Mouse (Mus musculus): ENCODE measurements at regions not wholly inside any gene's neighbourhood (a gene's known extent, or its start where the extent isn't known, plus 50 kb on each side); places are given as distances from the start of the nearest gene placed in this dataset.

GRCm38 (mm10) chr5:102306718-102307117, 174.5 kb upstream of the Arhgap24 start:
- Histone ChIP-seq H3K9me3 (no peaks in the 10 kb centered on the region), H3K4me1 (peaks cover 5% of the 10 kb centered on the region; the same call in 1 of the 2 replicates), H3K4me3 (no peak overlapping the region), H3K27ac (no peak overlapping the region), H3K36me3 (replicated peaks) (no peaks in the 10 kb centered on the region), H3K27me3 (ENCODE audit: poor library complexity, severe bottlenecking) (no peaks in the 10 kb centered on the region)
- 75% methylated on average over 3 of the region's 3 CpGs for WGBS
- no peak for DNase-seq (ENCODE audit: extremely low spot score, low spot score)

GRCm38 (mm10) chr5:102311570-102311969, 169.6 kb upstream of the Arhgap24 start:
- H3K27ac ChIP-seq, result no peak overlapping the region
- peaks cover 4% of the 10 kb centered on the region; the same call in 1 of the 2 replicates for H3K4me1 ChIP-seq
- H3K27me3 ChIP-seq (ENCODE audit: poor library complexity, severe bottlenecking), result no peaks in the 10 kb centered on the region
- H3K36me3 ChIP-seq (replicated peaks), result no peaks in the 10 kb centered on the region
- H3K9me3 ChIP-seq, result no peaks in the 10 kb centered on the region
- no peak for DNase-seq (ENCODE audit: extremely low spot score, low spot score)
- H3K4me3 ChIP-seq, result no peak overlapping the region

GRCm38 (mm10) chr5:102328197-102328784, 152.9 kb upstream of the Arhgap24 start:
- Histone ChIP-seq H3K4me1 (no peaks in the 10 kb centered on the region), H3K9me3 (no peaks in the 10 kb centered on the region), H3K36me3 (replicated peaks) (no peaks in the 10 kb centered on the region), H3K4me3 (no peak overlapping the region), H3K27me3 (ENCODE audit: poor library complexity, severe bottlenecking) (no peaks in the 10 kb centered on the region), H3K27ac (no peak overlapping the region)
- DNase-seq (ENCODE audit: extremely low spot score, low spot score), result no peak
- WGBS, result 77% methylated on average over 2 of the region's 2 CpGs

- no peak overlapping the region for H3K27ac ChIP-seq
- DNase-seq (ENCODE audit: extremely low spot score, low spot score), result no peak
- no peaks in the 10 kb centered on the region for H3K27me3 ChIP-seq (ENCODE audit: poor library complexity, severe bottlenecking)
- H3K36me3 ChIP-seq (replicated peaks), result no peaks in the 10 kb centered on the region
- no peak overlapping the region for H3K4me3 ChIP-seq
- WGBS, result 91% methylated on average over 5 of the region's 5 CpGs
- H3K4me1 ChIP-seq, result no peaks in the 10 kb centered on the region
- no peaks in the 10 kb centered on the region for H3K9me3 ChIP-seq
Observed at GRCm38 (mm10) chr5:102333894-102334293, 147.3 kb upstream of the Arhgap24 start.

- no peaks in the 10 kb centered on the region for H3K36me3 ChIP-seq (replicated peaks)
- no peaks in the 10 kb centered on the region for H3K9me3 ChIP-seq
- no peak overlapping the region for H3K4me3 ChIP-seq
- WGBS, result 88% methylated on average over 13 of the region's 13 CpGs
- no peak overlapping the region for H3K27ac ChIP-seq
- no peak for DNase-seq (ENCODE audit: extremely low spot score, low spot score)
- H3K4me1 ChIP-seq, result no peaks in the 10 kb centered on the region
- no peaks in the 10 kb centered on the region for H3K27me3 ChIP-seq (ENCODE audit: poor library complexity, severe bottlenecking)
Observed at GRCm38 (mm10) chr5:102334442-102335197, 146.6 kb upstream of the Arhgap24 start.

- no peaks in the 10 kb centered on the region for H3K27me3 ChIP-seq (ENCODE audit: poor library complexity, severe bottlenecking)
- no peaks in the 10 kb centered on the region; the same call in 1 of the 2 replicates for H3K9me3 ChIP-seq
- DNase-seq (ENCODE audit: extremely low spot score, low spot score), result no peak
- H3K4me1 ChIP-seq, result no peaks in the 10 kb centered on the region
- no peak overlapping the region for H3K27ac ChIP-seq
- H3K36me3 ChIP-seq (replicated peaks), result no peaks in the 10 kb centered on the region
- H3K4me3 ChIP-seq, result no peak overlapping the region
- 80% methylated on average over 3 of the region's 3 CpGs for WGBS
Observed at GRCm38 (mm10) chr5:102366481-102366880, 114.7 kb upstream of the Arhgap24 start.

GRCm38 (mm10) chr5:102373309-102373971, 107.8 kb upstream of the Arhgap24 start:
- WGBS, result 73% methylated on average over 6 of the region's 6 CpGs
- Histone ChIP-seq H3K4me1 (peaks cover 12% of the 10 kb centered on the region), H3K9me3 (no peaks in the 10 kb centered on the region), H3K36me3 (replicated peaks) (no peaks in the 10 kb centered on the region), H3K27me3 (ENCODE audit: poor library complexity, severe bottlenecking) (no peaks in the 10 kb centered on the region), H3K4me3 (peak overlapping the region; percentile 12; the same call in 1 of the 2 replicates), H3K27ac (no peak overlapping the region)
- no peak for DNase-seq (ENCODE audit: extremely low spot score, low spot score)

- Histone ChIP-seq H3K27ac (no peak overlapping the region), H3K4me3 (no peak overlapping the region), H3K4me1 (peaks cover 12% of the 10 kb centered on the region), H3K9me3 (no peaks in the 10 kb centered on the region), H3K36me3 (replicated peaks) (no peaks in the 10 kb centered on the region), H3K27me3 (ENCODE audit: poor library complexity, severe bottlenecking) (no peaks in the 10 kb centered on the region)
- DNase-seq (ENCODE audit: extremely low spot score, low spot score), result no peak
- 51% methylated on average over 11 of the region's 11 CpGs for WGBS
Observed at GRCm38 (mm10) chr5:102373972-102374755, 107.0 kb upstream of the Arhgap24 start.

GRCm38 (mm10) chr5:102375339-102375738, 105.9 kb upstream of the Arhgap24 start:
- DNase-seq (ENCODE audit: extremely low spot score, low spot score), result no peak
- Histone ChIP-seq H3K4me3 (no peak overlapping the region), H3K9me3 (no peaks in the 10 kb centered on the region), H3K36me3 (replicated peaks) (no peaks in the 10 kb centered on the region), H3K27ac (no peak overlapping the region), H3K27me3 (ENCODE audit: poor library complexity, severe bottlenecking) (no peaks in the 10 kb centered on the region), H3K4me1 (peaks cover 12% of the 10 kb centered on the region)
- WGBS, result 88% methylated on average over 2 of the region's 2 CpGs

- Histone ChIP-seq H3K4me1 (no peaks in the 10 kb centered on the region; the same call in 1 of the 2 replicates), H3K27ac (no peak overlapping the region), H3K4me3 (no peak overlapping the region), H3K27me3 (ENCODE audit: poor library complexity, severe bottlenecking) (no peaks in the 10 kb centered on the region), H3K36me3 (replicated peaks) (no peaks in the 10 kb centered on the region), H3K9me3 (no peaks in the 10 kb centered on the region)
- no peak for DNase-seq (ENCODE audit: extremely low spot score, low spot score)
- 85% methylated on average over 3 of the region's 3 CpGs for WGBS
Observed at GRCm38 (mm10) chr5:102393941-102394340, 87.2 kb upstream of the Arhgap24 start.

- H3K27ac ChIP-seq, result no peak overlapping the region
- H3K9me3 ChIP-seq, result no peaks in the 10 kb centered on the region
- 68% methylated on average over 11 of the region's 11 CpGs for WGBS
- no peak for DNase-seq (ENCODE audit: extremely low spot score, low spot score)
- H3K4me3 ChIP-seq, result no peak overlapping the region
- H3K4me1 ChIP-seq, result no peaks in the 10 kb centered on the region; the same call in 1 of the 2 replicates
- H3K36me3 ChIP-seq (replicated peaks), result no peaks in the 10 kb centered on the region
- H3K27me3 ChIP-seq (ENCODE audit: poor library complexity, severe bottlenecking), result no peaks in the 10 kb centered on the region
Observed at GRCm38 (mm10) chr5:102395608-102396146, 85.5 kb upstream of the Arhgap24 start.

- H3K27me3 ChIP-seq (ENCODE audit: poor library complexity, severe bottlenecking), result no peaks in the 10 kb centered on the region
- 91% methylated on average over 4 of the region's 4 CpGs for WGBS
Observed at GRCm38 (mm10) chr5:102399006-102399405, 82.2 kb upstream of the Arhgap24 start.

More at GRCm38 (mm10) chr5:102399006-102399405, 82.2 kb upstream of the Arhgap24 start:
- H3K27ac ChIP-seq, result no peak overlapping the region
- no peaks in the 10 kb centered on the region for H3K36me3 ChIP-seq (replicated peaks)
- DNase-seq (ENCODE audit: extremely low spot score, low spot score), result no peak
- H3K4me1 ChIP-seq, result no peaks in the 10 kb centered on the region; the same call in 1 of the 2 replicates
- no peak overlapping the region for H3K4me3 ChIP-seq
- H3K9me3 ChIP-seq, result no peaks in the 10 kb centered on the region

Measured in forebrain, embryonic 10.5 days (tissue).